Mouse (Mus musculus) cerebellum, adult 9-11 months (tissue): ENCODE measurements at regions not wholly inside any gene's neighbourhood (a gene's known extent, or its start where the extent isn't known, plus 50 kb on each side); places are given as distances from the start of the nearest gene placed in this dataset.
A peak's percentile ranks its signal among the peaks of the same experiment; 100 is the strongest.

Experiments used
- DNase-seq: peaks from one replicate; pipeline ENCODE4 v3.0.0; 2022

DNA sequence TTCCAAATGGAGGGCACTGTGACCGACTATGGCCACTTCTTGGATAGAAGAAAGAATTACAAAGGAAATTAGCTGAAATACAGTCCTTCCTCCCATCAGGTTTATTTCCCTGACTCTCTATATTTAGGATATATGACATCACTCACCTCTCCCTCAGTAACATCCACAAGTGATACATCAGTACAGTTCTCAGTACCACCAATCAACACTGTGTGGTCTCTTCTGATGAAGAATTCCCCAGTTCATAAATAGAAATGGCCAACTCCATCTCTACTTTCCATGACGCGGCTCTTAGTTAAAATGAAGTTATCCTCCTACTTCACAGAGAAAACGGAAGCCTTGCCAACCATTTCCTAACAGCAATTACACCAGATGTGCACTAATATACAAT, 208.3 kb upstream of the Dio2 start:
- DNase-seq: no peak

DNA sequence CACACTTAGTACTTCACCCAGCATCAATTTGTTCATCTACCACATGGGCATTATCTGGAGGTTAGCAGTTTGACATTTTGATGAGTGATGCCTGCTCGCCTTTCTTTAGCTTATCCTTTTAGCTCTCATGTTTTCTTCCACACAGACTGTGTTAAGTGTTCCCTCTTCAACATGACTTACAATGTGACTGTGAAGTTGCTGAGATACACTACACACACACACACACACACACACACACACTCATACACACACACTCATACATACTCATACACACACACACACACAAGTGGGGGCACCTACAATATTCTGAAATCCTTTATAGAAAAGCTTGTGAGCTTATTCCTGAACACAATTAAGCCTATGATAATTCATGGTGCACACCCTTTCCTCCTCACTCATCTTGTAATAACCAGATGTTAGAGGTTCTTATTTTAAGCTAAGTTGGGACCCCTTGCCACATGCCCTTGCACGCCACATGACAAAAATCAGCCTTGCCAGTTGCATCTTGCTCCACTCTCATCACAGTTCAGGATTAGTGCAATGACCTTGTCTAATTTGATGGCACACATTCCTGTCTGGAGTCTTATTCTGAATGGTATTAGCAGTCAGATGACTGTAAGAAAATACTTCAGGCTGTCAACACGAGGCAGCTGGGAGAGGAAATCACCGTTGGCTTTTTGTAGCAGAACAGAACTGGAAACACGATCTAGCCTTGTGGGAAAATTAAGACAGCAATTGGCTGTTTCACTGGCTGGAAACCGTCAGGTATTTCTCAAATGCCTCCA, 207.7 kb upstream of the Dio2 start:
- DNase-seq: no peak

DNA sequence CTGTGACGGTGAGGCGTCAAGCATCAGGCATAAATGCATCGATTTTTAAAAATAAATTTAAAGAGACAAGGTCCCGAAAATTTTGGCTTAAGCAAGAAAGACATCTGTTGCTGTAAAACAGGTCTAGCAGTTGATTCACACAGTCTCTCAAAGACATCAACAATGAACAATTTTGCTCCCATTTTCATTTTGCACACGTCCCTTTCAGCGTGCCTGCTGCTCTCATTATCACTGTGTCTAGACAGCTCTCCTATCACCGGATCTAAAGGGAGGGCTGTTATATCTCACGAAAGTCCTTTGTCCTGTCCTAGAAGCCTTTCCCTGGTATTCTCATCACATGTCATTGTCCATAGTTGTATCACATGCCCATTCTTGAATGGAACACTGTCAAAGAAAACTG, 194.4 kb upstream of the Dio2 start:
- DNase-seq: no peak

DNA sequence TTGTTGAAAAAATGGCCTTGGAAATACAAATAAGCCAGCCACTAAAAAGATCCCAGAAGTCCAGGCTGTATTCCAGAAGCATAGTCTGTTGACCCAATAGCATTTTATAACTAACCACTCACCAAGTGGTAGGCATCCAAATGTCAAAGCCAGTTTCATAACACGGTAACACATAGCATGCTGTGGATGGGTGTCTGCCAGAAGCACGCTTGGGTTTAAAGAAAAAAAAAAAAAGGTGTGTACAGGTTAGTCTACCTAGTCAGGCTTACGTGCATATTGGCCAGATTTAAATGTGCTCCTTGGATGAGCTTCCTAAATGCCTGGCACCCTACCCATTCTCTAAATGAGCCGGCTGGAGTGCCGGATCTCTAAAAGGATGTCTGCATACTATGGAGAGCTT, 194.0 kb upstream of the Dio2 start:
- DNase-seq: peak; percentile 92

DNA sequence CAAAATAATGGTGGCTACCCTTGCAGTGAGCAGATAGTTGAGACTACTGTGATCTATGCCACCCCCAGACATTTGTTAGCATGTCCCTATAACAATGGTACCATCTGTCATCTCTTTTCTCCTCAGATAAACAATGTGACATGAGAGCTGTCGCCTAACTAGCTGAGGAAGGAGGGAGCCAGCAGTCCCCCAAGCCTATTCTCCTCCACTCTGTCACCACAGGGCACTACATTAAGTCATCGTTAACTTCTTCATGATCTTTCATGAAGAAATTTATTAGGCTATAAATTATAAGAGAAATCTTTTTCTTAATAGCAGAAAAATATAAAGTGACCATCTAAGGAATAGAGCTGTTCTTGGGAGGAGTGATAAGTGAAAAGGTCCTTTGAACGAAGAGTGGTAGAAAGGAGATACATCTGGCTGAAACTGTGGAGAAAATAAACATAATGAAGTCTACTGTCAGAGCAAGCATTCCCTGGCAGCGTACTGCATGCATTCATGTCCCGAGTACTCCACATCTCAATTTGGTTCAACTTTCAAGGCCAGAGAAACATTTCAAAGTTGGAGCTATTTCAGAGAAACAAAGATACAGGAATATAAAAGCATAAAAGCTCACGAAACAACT, 192.0 kb upstream of the Dio2 start:
- DNase-seq: no peak

DNA sequence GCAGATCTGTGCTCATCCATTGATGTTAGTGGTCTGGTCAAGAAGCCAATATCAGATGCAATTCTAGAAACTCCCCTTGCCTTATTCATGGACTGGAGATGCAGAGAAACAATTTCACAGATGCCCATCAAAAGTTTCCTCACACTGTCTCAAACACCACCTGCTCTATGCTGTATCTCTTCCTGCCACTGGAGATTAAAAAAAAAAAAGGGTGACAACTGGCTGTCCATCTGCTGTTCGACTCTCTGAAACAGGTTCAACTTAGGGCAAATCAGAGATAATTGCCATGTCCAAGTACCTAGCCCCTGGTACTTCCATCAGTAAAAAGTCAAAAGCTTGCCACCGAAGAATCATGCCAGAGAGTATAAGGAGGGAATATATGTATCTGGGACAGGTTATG, 185.4 kb upstream of the Dio2 start:
- no peak for DNase-seq

DNA sequence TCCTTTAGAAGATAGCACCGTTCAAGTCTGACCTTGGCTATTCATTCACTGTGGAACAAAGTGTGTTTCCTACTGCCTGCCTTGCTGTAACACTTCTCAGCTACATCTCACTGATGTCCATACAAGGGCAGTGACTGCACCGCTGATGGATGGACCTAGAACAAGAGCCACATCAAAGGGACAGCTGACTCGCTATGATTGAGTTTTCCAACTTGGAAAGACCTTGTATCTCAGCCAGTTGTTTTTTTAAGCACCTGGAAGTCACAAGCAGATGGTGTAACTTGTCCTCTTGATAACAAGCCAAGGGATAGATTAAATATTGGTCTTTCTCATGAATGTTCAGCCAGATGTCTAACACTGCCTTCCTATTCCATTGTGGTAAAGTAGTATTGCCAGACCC, 184.9 kb upstream of the Dio2 start:
- no peak for DNase-seq

DNA sequence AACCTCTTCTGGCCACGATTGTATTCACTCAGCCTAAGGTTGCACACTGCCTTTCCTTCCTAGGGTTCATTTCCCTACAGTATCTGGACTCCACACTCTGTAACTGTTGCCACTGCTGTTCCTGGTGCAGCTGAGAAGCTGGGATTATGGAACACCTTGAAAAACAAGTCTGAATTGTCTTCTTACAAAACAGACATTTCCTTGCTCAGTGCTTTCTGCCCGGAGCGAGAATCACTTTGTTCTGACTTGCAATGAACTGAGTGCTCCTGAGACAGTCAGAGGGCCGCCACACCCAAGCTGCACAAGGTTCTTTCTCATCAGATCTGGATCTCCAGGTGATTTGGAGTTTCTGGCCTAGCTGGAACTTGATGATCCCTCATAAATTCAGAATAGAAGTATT, 183.0 kb upstream of the Dio2 start:
- DNase-seq: no peak

DNA sequence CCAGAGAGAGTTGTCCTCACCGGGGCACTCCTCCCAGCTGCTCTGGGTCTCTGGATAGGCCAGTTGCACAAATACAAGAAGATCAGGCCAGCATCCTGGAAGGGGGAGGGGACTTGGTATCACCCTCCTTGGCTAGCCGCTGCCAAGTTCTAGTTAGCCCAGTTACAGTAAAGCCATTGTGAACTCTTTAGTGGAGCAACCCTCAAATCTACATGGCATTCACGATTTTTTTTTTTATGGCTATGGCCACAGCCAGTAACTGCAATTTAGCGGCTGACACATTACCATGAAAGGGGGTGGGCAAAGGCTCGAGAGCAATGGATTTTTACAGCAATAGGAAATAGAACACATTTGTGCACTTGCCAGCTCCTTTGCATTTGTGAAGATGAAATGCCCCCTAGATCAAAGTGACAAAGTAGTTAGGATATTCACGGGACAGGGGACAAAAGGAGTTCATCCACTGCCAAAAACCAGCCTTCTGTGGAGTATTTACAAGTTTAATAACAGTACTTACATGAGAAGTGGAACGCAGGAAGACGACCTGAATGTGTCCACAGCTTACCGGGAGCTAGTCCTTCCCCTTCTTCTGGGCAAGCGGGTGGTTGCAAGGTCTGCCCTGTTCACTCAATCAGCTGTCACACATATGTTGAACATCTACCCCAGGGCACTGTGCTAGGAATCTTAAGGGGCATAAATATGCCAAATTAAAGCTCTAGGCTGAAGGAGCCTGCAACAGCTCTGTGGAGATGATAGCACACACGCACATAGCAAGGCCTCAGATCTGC, 177.9 kb upstream of the Dio2 start:
- peak; percentile 44 for DNase-seq

DNA sequence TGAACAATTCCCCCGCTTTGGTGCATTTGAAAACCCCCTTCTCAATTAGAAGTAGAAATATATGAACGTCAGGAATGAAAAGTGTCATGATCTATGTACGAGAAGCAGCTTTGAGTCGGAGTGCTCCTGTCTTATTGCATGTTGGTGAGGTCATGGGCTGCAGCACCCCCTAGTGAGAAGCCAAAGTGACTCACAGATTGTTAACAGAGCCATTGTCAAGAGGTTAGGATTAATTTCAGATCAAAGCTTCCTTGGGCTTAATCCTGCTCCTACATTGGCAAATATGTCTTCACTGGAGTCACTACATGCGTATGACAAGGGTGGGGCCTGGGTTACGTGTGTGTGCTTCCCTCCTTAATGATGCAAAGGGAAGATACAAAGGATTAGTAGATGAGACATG, 165.8 kb upstream of the Dio2 start:
- no peak for DNase-seq

DNA sequence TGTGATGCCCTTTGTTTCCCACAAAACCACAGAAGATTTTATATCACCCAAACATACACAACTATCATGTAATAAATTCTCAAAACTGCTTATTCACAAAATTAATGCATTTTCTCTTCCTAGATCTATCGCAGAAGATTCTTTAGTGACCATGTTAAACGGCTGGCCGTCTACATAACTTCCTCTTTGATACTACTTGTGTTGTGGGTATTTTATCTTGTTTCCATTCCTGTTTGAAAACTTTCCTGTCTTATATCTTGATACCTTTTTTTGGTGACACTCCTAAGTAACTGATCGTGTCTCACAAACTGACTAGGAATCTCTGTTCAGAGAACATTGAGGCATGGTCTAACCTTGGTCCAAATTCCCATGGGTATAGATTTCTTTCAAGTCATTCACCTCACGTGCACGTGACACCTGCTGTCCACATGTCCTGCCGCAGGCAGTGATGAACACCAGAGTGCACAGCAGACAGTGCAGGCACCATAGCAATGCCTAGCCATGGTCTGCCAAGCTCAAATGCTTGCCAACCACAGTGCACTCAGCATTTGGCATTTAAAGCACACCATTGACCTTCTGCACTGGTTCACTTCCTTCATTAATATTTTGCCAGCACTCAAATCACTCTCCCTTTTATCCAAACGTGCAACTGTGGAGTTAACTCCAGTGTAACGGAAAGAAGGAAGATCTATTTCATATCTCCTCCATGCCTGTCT, 155.6 kb upstream of the Dio2 start:
- no peak for DNase-seq

DNA sequence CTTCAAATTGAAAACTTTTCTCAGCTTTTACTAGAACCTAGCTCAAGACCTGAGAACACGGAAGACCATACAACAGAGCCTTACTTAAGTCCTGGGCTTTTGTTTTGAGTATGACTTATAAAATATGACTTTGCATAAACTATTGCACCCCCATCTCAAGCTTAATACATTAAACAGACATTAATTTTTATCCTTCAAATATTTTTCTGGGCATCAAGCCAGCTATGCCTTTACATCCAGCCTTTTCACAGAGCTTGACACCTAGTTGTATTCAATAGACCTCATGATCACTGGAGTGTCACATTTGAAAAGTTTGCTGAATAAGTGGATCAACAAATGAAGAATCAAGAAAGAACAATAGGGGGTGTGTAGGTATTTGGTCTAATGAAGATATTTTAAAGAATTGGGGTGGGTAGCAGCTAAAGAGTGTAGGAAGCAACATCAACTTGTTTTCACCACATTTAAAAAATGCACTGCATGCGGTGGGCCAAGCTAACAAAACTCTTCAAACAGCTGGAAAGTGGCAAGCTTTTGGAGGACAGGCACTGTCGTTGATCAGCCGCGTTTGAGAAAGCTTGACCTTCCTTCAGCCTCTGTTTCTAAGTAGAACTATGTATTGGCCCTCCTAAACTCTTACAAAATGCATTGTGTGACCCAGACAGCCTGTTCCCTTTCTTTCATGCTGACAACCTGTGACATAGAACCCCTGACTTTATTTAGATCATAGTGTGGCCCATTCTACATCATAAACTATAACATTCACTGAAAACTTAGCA, 138.2 kb upstream of the Dio2 start:
- no peak for DNase-seq

DNA sequence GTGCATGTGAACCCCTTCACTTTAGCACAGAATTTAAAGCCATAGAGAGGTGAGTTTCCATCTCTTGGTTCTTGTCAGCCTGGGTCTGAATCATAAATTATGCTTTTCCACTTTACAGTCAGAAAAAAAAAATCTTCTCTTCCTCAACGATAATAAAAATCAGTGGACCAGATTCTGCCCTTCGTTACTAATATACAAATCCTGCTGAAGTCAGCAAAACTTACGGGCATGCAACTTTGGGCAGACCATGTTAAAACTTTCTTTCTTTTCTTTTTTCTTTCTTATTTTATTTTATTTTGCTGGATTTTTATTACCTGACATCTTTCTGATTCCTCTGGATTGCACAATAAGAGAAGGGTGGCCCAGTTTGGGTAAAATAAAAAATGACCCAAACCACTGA, 136.6 kb upstream of the Dio2 start:
- no peak for DNase-seq

DNA sequence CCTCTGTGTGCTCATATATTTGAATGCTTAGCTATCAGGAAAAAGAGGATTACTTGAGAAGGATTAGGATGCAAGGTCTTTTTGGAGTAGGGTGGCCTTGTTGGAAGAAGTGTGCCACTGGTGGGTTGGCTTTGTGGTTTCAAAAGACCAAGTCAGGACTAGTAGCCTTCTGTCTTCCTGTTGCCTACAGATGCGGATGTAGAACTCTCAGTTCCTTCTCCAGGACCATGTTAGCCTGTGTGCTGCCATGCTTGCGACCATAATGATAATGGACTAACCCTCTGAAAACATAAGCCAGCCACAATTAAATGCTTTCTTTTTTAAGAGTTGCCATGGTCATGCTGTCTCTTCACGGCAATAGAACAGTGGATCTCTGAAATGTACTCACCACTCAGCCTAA, 135.7 kb upstream of the Dio2 start:
- DNase-seq: no peak

DNA sequence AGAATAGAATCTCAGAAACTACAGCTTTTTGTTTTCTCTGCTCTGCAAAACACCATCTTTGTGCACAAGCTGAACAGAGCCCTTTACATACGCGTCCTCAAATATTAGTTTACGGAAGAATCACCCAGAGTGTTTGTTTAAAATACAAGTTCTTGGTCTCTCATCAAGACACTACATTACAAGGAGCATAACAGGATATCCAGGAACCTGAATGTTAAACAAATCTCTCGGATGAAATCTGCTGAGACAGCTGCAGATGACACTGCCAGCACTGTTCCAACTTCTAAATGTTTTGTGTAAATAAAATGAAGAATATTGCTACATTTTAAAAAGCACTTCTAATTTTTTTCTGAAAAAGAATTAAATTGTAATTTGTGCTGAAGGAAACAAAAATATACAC, 128.4 kb upstream of the Dio2 start:
- no peak for DNase-seq

DNA sequence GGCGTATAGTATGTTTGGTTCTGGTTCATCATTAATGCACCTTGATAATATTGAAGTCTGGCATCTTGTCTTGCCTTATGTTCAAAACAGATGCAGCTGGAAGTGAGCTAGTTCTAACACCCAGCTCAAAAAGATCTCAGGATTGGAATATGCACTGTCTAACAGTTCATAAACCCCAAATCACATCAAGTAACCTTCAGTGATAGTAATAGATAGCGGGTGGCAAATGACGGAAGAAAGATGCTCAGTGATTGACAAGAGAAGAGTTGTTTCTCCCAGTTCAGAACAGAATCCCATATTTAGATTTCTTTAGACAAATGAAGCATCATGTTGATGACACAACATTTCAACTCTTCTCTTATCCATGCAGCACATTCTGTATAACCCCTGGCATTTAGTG, 124.4 kb upstream of the Dio2 start:
- no peak for DNase-seq

DNA sequence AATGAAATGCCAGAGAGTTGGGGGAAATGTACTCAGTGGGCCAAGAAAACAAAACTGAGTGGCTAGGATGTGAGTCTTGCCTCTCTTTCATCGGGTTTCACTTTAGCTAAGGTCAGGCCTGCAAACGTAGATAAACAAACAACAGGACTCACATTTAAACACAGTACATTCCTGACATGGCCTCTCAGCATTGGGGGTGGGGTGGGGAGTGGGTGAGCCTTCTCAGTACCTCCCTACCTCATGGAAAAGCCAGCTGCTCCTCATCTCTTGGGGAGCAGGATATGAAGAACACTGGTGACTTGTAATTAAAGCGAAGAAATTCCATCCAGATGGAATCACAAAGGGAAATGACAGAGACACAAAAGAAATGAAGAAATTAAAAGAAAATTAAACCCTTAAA, 119.5 kb upstream of the Dio2 start:
- DNase-seq: no peak

DNA sequence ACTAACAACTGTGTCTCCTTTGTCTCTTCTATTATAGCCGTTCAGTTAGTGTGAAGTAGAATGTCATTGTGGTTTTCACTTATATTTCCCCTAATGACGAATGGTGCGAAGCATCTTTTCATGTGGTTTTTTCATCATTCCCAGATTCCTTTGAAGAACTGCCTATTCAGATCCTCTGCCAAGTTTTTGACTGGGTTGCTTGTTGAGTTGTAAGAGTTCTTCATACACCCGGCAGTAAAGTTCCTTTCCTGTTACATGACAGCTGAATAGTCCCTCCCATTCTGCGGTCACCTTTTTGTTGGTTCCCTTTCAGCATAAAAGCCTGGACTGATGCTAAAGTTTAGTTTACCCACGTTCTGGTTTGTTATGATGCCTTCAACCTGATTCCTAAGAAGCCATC, 72.4 kb upstream of the Dio2 start:
- DNase-seq: no peak

DNA sequence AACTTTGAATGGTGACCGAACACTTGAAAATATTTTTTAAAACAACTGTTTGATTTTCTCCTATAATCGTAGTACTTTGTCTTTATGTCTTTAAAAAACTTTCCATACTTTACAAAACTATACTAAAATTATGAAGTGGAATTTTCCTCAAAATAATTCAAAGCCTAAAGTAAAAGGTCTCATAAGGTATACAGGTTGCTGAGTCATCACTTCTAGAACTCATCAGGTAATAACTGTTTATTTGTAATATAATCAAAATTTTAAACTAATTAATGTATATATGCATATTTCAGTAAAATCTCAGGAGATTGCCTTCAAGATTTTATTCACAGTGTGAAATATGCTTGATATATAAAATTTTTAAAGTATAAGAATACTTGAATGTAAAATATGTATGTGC, 52.3 kb upstream of the Dio2 start:
- no peak for DNase-seq
